Mouse (Mus musculus): ENCODE results near the gene Apopt1.

DNA sequence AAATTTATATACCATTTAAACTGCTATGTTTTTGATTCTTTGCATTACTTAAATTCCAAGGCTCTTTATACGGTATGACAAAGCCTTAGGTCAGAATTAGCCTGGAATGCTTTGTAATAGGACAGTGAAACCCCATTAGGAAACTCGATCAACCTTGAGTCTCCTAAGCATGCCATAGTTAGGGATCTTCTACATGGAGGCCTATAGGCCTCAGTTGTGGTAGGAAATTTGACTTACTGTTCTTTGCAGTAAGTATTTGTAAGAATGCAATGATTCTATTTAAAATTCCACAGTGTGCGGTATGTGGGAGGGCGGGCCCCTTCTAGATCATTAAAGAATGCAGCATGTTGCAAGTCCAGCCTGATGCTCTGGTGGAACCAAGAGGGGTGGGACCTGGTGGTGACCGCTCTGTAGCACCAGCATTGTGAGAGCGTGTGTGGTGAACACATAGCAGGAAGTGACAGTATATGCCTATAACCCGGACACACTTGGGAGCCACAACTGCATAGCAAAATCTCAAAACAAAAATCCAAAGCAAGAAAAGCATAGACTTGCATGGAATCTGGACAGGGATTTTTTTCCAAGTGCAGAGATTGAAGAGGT is 47.3 kb downstream of the Apopt1 start:
- TF ChIP-seq CTCF (IDR thresholded peaks at IDR 0.05; ENCODE audit: borderline replicate concordance, extremely low read depth, insufficient read depth, insufficient read length) = no peak
- no peak for TF ChIP-seq POLR2A (IDR thresholded peaks at IDR 0.05; ENCODE audit: borderline replicate concordance, extremely low read depth, insufficient read depth, insufficient read length, poor library complexity, severe bottlenecking)

All from brain, embryonic 14.5 days (tissue).